Mouse (Mus musculus) 3T3-L1 (cell line): ENCODE results near the gene Cacng4.

ENCODE experiments used
- DNase-seq: peaks from one replicate; pipeline ENCODE4 v3.0.0-alpha.2; 2015; ENCODE audit warnings: low read depth, low spot score

The Cacng4 gene

DNA sequence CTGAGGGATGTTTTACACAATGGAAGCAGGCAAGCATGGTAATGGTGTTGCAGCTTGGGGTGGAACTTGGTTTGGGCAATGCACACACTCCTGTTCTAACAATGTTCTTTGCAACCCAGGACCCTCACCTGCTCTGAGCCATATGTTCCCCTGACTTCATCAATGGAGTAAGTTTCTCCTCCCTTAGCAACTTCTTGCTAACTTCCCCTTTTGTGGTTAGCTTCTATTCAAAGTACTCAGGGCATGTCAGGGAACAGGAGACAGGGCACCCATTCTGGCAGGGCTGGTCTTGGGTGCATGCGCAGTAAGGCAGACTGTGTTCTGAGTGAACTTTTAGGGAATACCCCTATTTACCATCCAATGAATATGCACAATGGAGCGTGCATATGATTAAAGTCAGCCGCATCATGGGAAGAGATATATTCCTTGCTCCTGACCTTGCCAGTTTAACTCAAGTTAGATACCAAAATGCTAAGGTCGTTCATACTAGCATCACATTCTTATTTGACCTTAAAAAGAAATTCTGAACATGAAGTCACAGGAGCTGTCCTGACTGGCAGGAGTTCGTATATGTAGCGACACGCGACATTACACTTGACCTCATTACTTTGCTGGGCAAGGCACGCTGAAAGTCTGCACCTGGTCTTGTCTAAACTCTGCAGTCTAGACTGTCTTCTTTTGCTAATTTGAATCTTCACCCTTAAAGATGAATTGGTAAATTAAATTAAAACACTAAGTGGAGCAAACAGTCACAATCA, 73.9 kb downstream of the Cacng4 start:
- DNase-seq, result no peak

DNA sequence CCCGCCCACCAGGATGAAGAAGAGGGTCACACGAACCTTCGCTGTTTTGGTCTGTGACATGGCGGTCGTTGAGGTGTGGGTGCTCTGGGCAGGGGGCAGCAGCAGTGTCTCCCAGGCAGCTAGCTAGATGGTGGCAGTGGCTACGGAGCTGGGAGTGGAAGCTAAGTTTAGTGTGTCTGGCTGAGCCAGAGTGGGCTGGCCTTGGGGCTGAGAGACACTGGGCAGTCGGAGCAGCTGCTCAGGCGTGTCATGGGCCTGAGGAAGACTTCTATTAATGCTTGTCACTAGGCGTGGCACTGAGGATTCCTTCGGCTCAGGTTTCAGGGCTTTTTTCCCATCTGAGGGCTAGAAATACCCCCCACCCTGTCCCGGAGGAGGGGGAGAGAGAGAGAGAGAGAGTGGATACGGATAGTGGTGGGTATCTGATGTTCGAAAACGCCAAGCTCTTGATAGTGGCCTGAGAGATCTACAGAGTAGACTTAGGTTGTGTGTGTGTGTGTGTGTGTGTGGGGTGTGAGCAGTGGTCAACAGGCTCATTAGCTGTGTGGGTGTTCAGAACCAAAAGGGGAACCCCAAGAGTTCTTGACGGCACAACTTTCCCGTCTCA, 77.9 kb downstream of the Cacng4 start, which contains the start of gene Cacng1:
TSS of gene Cacng1 (minus strand) at position 191 of the 607 bp plus-strand sequence.
- DNase-seq, result no peak

DNA sequence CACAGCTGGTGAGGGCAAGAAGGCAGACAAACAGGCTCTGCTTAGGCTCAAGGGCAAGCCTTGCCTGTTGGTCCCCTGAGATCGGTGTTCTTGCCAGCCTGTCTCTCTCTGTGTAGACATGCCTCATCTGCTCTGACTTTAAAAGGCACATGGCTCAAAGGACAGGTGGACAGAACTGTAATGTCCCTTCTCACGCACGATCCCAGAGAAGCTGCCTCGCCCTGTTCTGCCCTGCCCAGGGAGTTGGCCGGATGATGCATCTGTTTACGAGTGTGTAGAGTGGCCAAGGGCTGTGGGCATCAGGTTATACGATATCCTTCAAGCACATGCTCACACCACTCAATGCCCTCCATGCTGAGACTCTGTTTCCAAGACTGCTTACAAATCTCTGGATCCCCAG, 80.0 kb downstream of the Cacng4 start:
- DNase-seq, result no peak

DNA sequence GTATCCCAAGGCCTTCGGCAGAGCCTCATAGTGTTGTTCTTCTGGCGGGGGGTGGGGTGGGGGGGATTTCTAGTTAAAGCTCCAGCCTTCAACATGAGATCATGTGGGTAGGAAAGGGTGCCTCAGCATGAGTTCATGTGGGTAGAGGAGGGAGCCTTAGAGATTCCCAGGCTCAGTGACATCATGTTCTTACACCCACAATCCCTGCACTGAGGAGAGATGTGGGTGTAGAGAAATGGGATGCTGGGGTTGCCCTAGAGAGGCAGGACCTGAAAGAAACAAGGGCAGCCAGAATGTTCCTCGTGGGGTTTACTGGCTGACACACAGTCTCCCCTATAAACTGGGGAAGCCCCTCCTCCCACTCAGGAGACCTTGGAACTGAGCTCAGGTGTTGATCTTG, 84.0 kb downstream of the Cacng4 start:
- DNase-seq, result no peak

DNA sequence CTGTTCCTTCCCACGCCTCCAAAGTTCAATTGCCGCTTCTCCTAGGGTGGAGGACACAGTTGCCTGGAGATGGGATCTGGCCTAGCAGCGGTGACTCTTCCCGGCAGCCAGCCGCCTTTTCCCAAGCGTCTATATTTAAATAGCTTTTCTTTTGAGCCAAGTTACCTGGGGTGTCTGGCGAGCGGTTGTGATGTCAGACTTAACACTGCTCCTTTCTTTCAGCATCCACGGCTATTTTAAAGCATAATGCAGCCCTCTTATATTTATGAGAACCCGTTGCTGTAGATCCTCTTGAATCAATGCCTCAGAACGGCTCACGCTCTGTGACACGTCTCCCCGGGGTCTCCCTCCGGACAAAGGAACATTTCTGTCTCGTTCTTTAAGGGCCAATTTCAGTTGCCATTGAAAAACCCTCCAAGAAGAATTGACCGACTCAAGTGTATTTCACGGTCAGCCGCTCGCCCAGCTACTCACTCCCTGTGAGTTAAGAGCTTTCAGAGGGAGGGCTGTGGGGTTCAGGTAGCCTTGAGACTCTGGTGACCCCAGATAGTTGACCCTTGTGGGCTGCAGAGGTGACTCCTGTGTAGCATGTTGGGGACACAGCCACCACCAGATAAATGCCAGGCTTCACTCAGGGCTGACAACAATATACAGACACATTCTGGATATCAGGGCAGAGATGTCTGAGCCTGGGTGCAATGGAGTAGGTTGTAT, 86.3 kb downstream of the Cacng4 start:
- DNase-seq, result no peak

DNA sequence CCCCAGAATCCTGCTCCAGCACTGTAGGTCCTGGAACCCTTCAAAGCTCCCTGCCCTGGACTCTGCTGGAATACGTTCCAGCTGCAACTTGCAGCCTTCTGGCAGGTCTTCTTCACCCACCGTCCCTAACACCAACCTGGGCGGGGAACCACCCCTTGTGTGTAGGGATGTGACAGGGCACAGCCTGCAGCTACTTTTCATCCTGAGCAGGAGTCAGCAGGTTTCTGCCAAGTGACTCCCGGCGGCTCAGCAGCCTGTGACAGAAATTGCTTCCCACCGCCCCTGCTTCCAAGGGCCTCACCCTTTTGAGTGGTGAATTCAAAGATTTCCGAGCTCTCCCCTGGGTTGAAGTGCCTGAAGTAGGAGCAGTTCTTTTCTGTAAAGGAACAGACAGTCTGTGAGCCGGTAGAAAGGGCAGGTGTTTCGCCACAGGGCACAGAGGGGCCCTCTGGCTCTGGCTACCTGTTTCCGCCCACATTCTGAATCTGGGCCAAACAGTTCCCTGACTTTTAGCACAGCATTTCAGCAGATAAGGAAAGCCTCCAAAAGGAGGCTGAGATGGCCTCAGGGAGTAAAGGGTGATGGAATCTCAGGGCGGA, 88.8 kb downstream of the Cacng4 start:
- no peak for DNase-seq

DNA sequence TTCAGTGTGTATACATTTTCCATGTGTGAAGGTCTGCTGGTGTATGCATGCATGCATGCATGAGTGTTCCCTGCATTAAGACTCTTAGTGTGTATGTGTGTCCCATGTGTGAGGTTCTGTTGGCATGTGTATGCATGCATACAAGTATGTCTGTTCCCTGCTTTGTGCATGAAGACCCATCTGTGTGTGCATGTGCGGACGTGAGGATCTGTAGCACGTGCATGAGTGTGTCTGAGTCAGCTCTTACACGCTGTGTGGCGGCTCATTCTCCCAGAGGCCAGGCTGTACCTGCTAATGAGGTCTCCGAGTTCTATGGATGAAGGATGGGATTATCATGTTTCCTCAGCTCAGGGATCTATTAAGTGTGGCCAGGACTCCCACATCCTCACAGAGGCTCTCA, 89.3 kb downstream of the Cacng4 start:
- DNase-seq, result no peak

DNA sequence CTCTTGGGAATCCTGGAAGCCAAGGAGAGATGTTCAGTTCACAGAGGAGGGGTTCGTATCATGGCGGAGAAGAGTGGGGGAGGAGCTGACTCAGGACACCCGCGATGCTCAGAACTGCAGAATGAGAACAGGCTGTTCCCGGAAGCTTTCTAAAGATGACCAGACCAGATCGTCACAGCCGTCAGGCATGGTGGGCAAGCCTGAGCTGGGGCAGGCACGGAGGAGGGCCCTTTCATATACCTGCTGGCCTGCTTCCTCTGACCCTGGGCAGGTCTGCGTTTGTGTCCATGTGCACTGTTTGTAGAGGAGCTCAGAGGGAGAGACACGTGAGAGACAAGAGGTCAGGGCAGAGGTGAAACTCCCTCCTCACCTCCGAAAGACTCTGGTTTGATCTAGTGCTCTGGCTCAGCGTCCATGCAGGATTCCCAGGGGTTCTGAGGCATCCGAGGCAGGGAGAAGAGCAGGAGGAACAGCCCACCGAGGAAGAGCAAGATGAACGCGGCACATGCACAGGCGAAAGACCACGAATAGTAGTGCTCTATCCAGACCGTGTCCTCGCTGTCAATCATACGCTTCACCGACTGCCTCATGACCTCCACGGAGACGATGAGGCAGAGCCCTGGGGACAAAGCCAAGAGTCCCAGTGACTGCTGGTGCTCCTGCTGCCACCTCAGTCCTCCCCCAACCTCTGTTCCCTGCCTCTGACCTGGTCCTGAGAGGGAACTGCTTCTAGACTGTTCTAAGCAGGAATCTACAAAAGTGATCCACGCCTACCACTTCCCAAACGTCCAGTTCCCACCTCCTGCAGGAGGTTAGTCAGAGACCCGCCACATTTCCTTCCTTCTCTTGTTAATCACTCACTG, 90.9 kb downstream of the Cacng4 start:
- no peak for DNase-seq

DNA sequence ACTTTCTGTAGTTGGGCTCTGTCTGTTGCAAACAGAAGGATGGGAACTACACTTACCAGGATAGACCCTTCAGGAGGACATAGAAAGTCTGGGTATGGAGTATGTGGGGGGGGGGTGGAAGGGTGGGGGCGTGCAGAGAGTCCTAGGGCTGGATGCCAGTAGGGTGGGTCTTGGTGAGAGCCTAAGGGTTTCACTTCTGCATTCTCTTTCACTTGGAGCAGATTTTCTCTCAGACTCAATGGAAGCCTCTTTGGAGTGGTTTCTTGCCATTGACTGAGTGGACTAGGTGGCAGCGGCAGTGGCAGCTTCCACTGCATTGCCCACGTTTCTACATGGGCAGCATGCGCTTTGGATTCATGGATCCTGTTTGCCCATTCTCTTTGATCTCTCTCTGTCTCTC, 94.4 kb downstream of the Cacng4 start:
- no peak for DNase-seq

DNA sequence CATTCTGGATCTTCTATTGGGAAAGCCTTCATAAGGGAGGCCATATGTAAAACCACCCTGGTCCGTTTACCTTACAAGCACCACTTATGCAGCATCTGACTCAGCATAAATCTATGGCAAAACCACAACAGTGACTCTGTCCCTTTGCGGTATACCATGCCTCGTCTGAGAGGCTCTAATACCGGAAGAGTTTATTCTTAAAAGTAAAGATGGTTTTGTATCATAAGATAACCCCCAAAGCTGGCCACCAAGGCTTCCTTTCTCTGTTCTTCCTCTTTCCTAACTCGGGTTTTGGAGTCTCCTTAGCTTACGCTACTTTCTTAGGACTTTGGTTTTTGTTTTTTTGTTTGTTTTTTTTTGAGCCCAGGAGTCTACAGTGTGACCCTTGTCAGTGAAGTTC, 101.0 kb downstream of the Cacng4 start:
- no peak for DNase-seq

DNA sequence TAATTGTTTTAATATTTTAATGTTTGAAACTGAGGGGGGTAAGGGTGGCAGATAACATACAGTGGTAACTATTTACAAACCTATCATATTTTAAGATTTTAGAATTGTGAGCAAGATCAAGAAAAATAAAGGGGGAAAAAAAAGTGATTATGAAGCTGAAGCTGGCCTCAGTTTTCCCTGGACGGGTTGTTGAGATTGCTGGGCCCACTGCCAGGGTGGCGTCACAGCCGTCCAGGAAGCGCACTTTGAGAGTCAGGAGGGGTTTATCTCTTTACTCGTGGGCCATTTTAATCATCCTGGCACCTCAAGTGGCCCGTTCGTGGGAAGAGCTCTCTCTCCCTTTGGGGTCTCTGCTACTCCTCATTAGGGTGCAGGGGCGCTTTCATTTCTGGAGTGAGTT, 102.8 kb downstream of the Cacng4 start:
- DNase-seq, result no peak

DNA sequence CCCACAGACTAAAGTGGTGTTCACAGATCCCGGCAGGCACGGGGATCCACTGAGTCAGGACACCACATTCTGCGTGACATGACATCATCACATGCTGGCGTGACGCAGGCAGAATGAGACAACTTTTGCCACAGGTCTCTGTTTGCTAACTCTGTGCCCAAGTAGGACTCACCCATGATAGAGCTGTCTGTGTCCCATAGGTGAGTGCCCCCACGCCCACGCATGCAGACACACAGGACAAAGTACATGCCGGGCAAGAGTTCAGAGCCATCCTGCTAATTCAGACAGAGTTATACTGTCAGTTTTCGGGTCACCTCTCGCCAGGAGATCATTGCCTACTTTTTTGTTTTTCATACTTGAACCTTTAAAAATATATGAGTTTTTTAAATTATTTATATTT, 105.9 kb downstream of the Cacng4 start:
- DNase-seq, result no peak

DNA sequence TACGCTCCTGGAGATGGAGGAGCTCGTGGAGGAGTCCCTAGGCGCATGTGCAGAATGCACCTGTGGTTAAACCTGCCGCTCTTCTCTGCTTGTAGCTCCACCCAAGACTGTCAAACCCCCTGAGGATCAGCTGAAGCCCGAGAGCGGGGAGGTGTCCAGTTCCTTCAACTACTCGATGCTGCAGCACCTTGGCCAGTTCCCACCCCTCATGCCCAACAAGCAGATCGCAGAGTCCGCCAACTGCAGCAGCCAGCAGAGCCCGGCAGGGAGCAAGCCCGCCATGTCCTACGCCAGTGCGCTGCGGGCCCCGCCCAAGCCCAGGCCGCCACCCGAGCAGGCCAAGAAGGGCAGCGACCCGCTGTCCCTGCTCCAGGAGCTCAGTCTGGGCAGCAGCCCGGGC, 108.1 kb downstream of the Cacng4 start:
- DNase-seq, result no peak

DNA sequence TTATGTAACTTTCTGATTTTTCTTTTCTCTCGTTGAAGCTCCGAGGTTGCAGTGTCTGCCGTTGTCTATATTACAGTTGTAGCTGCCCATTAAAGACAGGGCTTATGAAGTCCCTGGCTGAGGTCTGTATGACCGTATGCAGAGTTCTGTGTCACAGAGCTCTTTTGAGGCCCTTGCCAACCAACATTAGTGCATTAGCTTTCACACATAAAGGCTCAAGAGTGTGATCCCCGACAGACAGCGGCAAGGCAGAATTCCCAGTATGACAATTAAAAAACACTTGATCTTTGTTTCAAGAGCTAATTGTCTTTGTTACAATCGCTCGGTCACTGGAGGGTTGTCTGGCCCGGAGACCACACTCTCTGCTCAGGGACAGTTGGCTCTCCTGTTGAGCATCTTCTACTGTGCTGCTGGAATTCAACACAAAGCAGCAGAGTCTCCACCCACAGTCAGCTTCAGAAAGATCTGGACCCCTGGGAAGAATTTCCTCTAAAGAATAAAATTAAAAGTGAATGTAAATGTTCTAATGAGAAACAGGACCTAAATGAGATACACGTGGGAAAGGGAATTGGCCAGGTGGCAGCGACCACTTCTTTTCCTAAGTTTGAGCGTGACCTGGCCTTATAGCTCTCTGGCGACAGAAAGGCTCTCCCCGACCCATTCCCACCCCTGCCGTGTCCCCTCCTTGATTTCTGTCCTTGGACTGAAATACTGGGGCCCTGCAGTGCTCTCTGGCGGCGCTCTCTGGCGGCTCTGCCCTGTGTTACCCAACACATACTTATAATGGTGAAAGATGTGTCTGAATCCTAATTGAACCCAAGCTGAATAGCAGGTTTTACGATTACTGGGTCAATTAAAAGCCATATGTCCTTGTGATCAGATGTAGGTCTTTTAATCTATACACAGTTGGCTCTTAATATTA, 110.6 kb downstream of the Cacng4 start:
- DNase-seq, result no peak

DNA sequence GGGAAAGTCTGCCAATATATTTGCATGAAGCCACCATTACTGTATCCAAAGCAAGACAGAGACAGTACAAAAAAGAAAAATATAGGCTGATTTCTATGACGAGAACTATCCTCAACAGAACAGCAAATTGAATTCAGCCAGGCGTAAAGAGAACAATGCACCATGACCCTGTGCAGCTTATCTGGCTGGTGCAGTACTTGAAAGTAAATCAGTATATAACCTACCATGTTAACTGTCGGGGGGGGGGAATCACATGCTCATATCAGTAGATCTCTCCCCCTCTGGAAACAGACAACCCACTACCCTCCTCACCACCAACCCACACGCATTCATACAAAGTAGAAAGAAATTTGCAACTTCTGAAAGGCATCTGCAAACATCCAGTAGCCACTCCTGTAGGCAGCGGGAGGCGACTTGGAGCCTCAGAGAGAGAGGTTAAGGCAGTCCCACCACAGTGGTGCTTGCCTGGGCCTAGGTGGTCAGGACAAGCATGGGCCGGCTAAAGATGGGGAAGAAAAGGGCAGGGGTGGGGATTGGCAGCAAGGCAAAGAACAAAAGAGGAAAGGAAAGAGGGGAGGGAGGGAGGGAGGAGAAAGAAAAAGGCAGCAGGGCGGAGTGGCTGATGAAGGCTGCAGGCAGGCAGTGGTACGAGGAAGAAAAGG, 111.5 kb downstream of the Cacng4 start:
- no peak for DNase-seq
